Mouse (Mus musculus) stomach, postnatal 0 days (tissue): ENCODE results near the gene Npm3.

ENCODE experiments used
- CTCF ChIP-seq: IDR thresholded peaks from 2 replicates; pipeline ENCODE4 v1.5.1; 2016; ENCODE audit warnings: antibody characterized with exemption, low read depth, mild to moderate bottlenecking, moderate library complexity
- EP300 ChIP-seq: optimal IDR thresholded peaks from 2 replicates; pipeline ENCODE3; 2016; ENCODE audit warnings: antibody characterized with exemption

- TF ChIP-seq CTCF = no peak
- TF ChIP-seq EP300 = no peak
Observed at GRCm38 (mm10) chr19:45736241-45736640, 13.2 kb downstream of the Npm3 start.
